Mouse (Mus musculus) G1E (cell line): Measurements from ENCODE around the gene Lmntd1. TPM values are rescaled to one million over a fixed set of nuclear protein-coding genes. Genes with fewer than 3 reads are reported as not detected.

Experiments
- ATAC-seq: 2 replicates; pipeline ENCODE4 v1.8.0; 2016; ENCODE audit warnings: mild to moderate bottlenecking; ENCODE audit not compliant: insufficient number of reproducible peaks, poor library complexity, low FRiP score, severe bottlenecking; ENCODE audit errors: extremely low read depth
- DNase-seq: peaks from one replicate; pipeline ENCODE4 v3.0.0; 2012; ENCODE audit warnings: low spot score
- H3K27me3 ChIP-seq: 2 replicates; pipeline ENCODE4 v1.6.1; 2012; ENCODE audit warnings: mild to moderate bottlenecking, low read length, inconsistent platforms; ENCODE audit not compliant: insufficient read depth
- H3K36me3 ChIP-seq: replicated peaks from 2 replicates; pipeline ENCODE3; 2012; ENCODE audit warnings: mild to moderate bottlenecking, inconsistent platforms
- H3K4me1 ChIP-seq: 2 replicates; pipeline ENCODE4 v1.6.1; 2012; ENCODE audit warnings: low read depth, low read length, inconsistent platforms, mixed read lengths; ENCODE audit not compliant: insufficient read depth
- H3K4me3 ChIP-seq: 2 replicates; pipeline ENCODE4 v1.5.1; 2012; ENCODE audit warnings: low read depth, mild to moderate bottlenecking, inconsistent platforms, low read length, moderate library complexity, mixed read lengths
- H3K9me3 ChIP-seq: replicated peaks from 2 replicates; pipeline ENCODE4 v1.6.1; 2012; ENCODE audit warnings: inconsistent platforms
- CTCF ChIP-seq: IDR thresholded peaks from 2 replicates; pipeline ENCODE4 v1.5.1; 2012; ENCODE audit warnings: low read depth, low read length, inconsistent platforms, mixed read lengths
- GATA1 ChIP-seq: IDR thresholded peaks from 2 replicates; pipeline ENCODE4 v1.6.1; 2012; ENCODE audit warnings: borderline replicate concordance, low read length, inconsistent platforms, mixed read lengths
- GATA2 ChIP-seq: IDR thresholded peaks from 2 replicates; pipeline ENCODE4 v1.6.1; 2012; ENCODE audit warnings: low read depth, low read length, inconsistent platforms, borderline replicate concordance
- POLR2AphosphoS5 ChIP-seq: IDR thresholded peaks from 2 replicates; pipeline ENCODE4 v1.6.1; 2012; ENCODE audit warnings: low read depth, low read length, inconsistent platforms; ENCODE audit not compliant: insufficient replicate concordance
- TAL1 ChIP-seq: conservative IDR thresholded peaks from 2 replicates; pipeline ENCODE4 v1.6.1; 2012; ENCODE audit warnings: low read depth, low read length, inconsistent platforms, mixed read lengths
- polyA plus RNA-seq: library from polyadenylated mRNA; stranded (reverse); fragments of >175 nt; gene quantifications from 2 replicates; pipeline ENCODE4 v1.2.3, GENCODE M21; 2012
- total RNA-seq, 2 experiments: library from RNA; stranded (forward) in 1 of 2; stranded (reverse) in 1 of 2; fragments of 200-1000 nt in 1 of 2; fragments of >200 nt in 1 of 2; fragmentation: Nextera tagmentation in 1 of 2; gene quantifications; 2 replicates each; pipeline ENCODE4 v1.2.3; 2014 to 2017

The Lmntd1 gene
- total and polyA plus RNA-seq, 3 experiments, result 0.22 TPM; not detected in 2

GRCm38 (mm10) chr6:145348196-145348915 is 265.8 kb downstream of the Lmntd1 start:
- H3K36me3 ChIP-seq, result no peaks in the 10 kb centered on the region
- H3K4me1 ChIP-seq, result no peaks in the 10 kb centered on the region
- ATAC-seq, result no peak
- H3K27me3 ChIP-seq, result no peaks in the 10 kb centered on the region; the same call in 1 of the 2 replicates
- H3K9me3 ChIP-seq, result peaks cover 32% of the 10 kb centered on the region
- no peak for DNase-seq
- no peak overlapping the region for H3K4me3 ChIP-seq
- TF ChIP-seq POLR2AphosphoS5 (no peak), GATA1 (no peak), CTCF (no peak), GATA2 (no peak), TAL1 (no peak)

GRCm38 (mm10) chr6:145347641-145348040 is 266.5 kb downstream of the Lmntd1 start:
- no peaks in the 10 kb centered on the region for H3K4me1 ChIP-seq
- peaks cover 29% of the 10 kb centered on the region for H3K9me3 ChIP-seq
- no peaks in the 10 kb centered on the region; the same call in 1 of the 2 replicates for H3K27me3 ChIP-seq
- DNase-seq (no peak), ATAC-seq (no peak)
- no peak overlapping the region for H3K4me3 ChIP-seq
- TF ChIP-seq TAL1 (no peak), GATA1 (no peak), POLR2AphosphoS5 (no peak), CTCF (no peak), GATA2 (no peak)
- H3K36me3 ChIP-seq, result no peaks in the 10 kb centered on the region

- no peak for TF ChIP-seq GATA2
- TF ChIP-seq TAL1, result no peak
- no peak for TF ChIP-seq GATA1
- no peak for TF ChIP-seq CTCF
- no peak for TF ChIP-seq POLR2AphosphoS5
- DNase-seq (no peak), ATAC-seq (no peak)
- Histone ChIP-seq H3K4me1 (no peaks in the 10 kb centered on the region), H3K9me3 (peaks cover 29% of the 10 kb centered on the region), H3K36me3 (no peaks in the 10 kb centered on the region), H3K4me3 (no peak overlapping the region), H3K27me3 (no peaks in the 10 kb centered on the region; the same call in 1 of the 2 replicates)
Observed at GRCm38 (mm10) chr6:145346789-145347557, 267.1 kb downstream of the Lmntd1 start.

GRCm38 (mm10) chr6:145346305-145346704 is 267.8 kb downstream of the Lmntd1 start:
- no peak overlapping the region for H3K4me3 ChIP-seq
- DNase-seq, result no peak
- TF ChIP-seq TAL1, result no peak
- TF ChIP-seq CTCF, result no peak
- no peak for TF ChIP-seq POLR2AphosphoS5
- TF ChIP-seq GATA1, result no peak
- TF ChIP-seq GATA2, result no peak
- H3K9me3 ChIP-seq, result peaks cover 24% of the 10 kb centered on the region
- H3K4me1 ChIP-seq, result peaks cover 4% of the 10 kb centered on the region
- ATAC-seq, result no peak
- H3K36me3 ChIP-seq, result no peaks in the 10 kb centered on the region
- H3K27me3 ChIP-seq, result no peaks in the 10 kb centered on the region; the same call in 1 of the 2 replicates

GRCm38 (mm10) chr6:145344719-145345118 is 269.4 kb downstream of the Lmntd1 start:
- no peaks in the 10 kb centered on the region; the same call in 1 of the 2 replicates for H3K27me3 ChIP-seq
- no peak overlapping the region for H3K4me3 ChIP-seq
- H3K9me3 ChIP-seq, result peaks cover 17% of the 10 kb centered on the region
- no peak for ATAC-seq
- no peaks in the 10 kb centered on the region for H3K36me3 ChIP-seq
- TF ChIP-seq TAL1 (no peak), GATA1 (no peak), CTCF (no peak), GATA2 (no peak), POLR2AphosphoS5 (no peak)
- H3K4me1 ChIP-seq, result peaks cover 18% of the 10 kb centered on the region
- DNase-seq, result no peak

GRCm38 (mm10) chr6:145343457-145343856 is 270.7 kb downstream of the Lmntd1 start:
- H3K9me3 ChIP-seq, result peaks cover 13% of the 10 kb centered on the region
- TF ChIP-seq TAL1 (no peak), CTCF (no peak), GATA2 (no peak), GATA1 (no peak), POLR2AphosphoS5 (no peak)
- ATAC-seq (no peak), DNase-seq (no peak)
- H3K36me3 ChIP-seq, result no peaks in the 10 kb centered on the region
- peaks cover 5% of the 10 kb centered on the region for H3K27me3 ChIP-seq
- H3K4me1 ChIP-seq, result peaks cover 20% of the 10 kb centered on the region
- H3K4me3 ChIP-seq, result no peak overlapping the region
